Mouse (Mus musculus): ENCODE measurements around the gene Ly86.

Gene Ly86

GRCm38 (mm10) chr13:37345823-37346222 is 815 bp downstream of the Ly86 start:
- CTCF ChIA-PET: interaction anchor here in 2 of 4 experiments (0.5 to 1.1 kb wide), 2 partner anchors 47 to 1420 kb away, joined by 3 read pairs; no protein-coding TSS in a partner anchor
- POLR2A ChIA-PET: interaction anchor here in 1 of 4 experiments (1.1 kb wide), 1 partner anchor 11 kb away, joined by 4 read pairs; no protein-coding TSS in a partner anchor

GRCm38 (mm10) chr13:37347871-37348595 is 3.0 kb downstream of the Ly86 start:
- ChIA-PET CTCF (interaction anchor here in 1 of 4 experiments (0.5 kb wide), 1 partner anchor 745 kb away, joined by 4 read pairs; no protein-coding TSS in a partner anchor), POLR2A (interaction anchor here in 1 of 4 experiments (0.6 to 1.3 kb wide), 2 partner anchors 12 to 500 kb away, joined by 3 to 5 read pairs; no protein-coding TSS in a partner anchor)

- ChIA-PET POLR2A (no interaction called here), CTCF (interaction anchor here in 1 of 4 experiments (0.6 kb wide), 1 partner anchor 990 kb away, joined by 5 read pairs; no protein-coding TSS in a partner anchor)
Measured at GRCm38 (mm10) chr13:37349051-37349450, 4.0 kb downstream of the Ly86 start.

- CTCF ChIA-PET: no interaction called here
- POLR2A ChIA-PET: no interaction called here
Measured at GRCm38 (mm10) chr13:37353016-37353415, 8.0 kb downstream of the Ly86 start.

- ChIA-PET POLR2A (no interaction called here), CTCF (no interaction called here)
Measured at GRCm38 (mm10) chr13:37353868-37354267, 8.9 kb downstream of the Ly86 start.

GRCm38 (mm10) chr13:37354432-37354831 is 9.4 kb downstream of the Ly86 start:
- CTCF ChIA-PET: no interaction called here
- POLR2A ChIA-PET: no interaction called here

GRCm38 (mm10) chr13:37355642-37356331 is 10.8 kb downstream of the Ly86 start:
- CTCF ChIA-PET: no interaction called here
- POLR2A ChIA-PET: interaction anchor here in 2 of 4 experiments (0.6 to 1.8 kb wide), 2 partner anchors 10 to 318 kb away, joined by 3 to 4 read pairs; partner anchors contain the start of gene Ly86 (in 1 of the 2)

GRCm38 (mm10) chr13:37356549-37356948 is 11.5 kb downstream of the Ly86 start:
- ChIA-PET CTCF (no interaction called here), POLR2A (interaction anchor here in 2 of 4 experiments (0.6 to 1.8 kb wide), 2 partner anchors 11 to 317 kb away, joined by 3 to 4 read pairs; partner anchors contain the start of gene Ly86 (in 1 of the 2))

GRCm38 (mm10) chr13:37358112-37358511 is 13.1 kb downstream of the Ly86 start:
- ChIA-PET CTCF (no interaction called here), POLR2A (interaction anchor here in 1 of 4 experiments (1.0 to 1.1 kb wide), 2 partner anchors 9 to 73 kb away, joined by 3 to 4 read pairs; no protein-coding TSS in a partner anchor)

GRCm38 (mm10) chr13:37361249-37361648 is 16.2 kb downstream of the Ly86 start:
- POLR2A ChIA-PET: interaction anchor here in 1 of 4 experiments (1.8 kb wide), 1 partner anchor 13 kb away, joined by 5 read pairs; no protein-coding TSS in a partner anchor
- CTCF ChIA-PET: no interaction called here

GRCm38 (mm10) chr13:37364351-37364750 is 19.3 kb downstream of the Ly86 start:
- CTCF ChIA-PET: no interaction called here
- POLR2A ChIA-PET: no interaction called here

GRCm38 (mm10) chr13:37376411-37376810 is 31.4 kb downstream of the Ly86 start:
- ChIA-PET POLR2A (no interaction called here), CTCF (no interaction called here)

- ChIA-PET CTCF (no interaction called here), POLR2A (interaction anchor here in 2 of 4 experiments (0.6 kb wide), 2 partner anchors 572 to 1287 kb away, joined by 3 to 4 read pairs; no protein-coding TSS in a partner anchor)
Measured at GRCm38 (mm10) chr13:37388222-37389202, 43.5 kb downstream of the Ly86 start.

GRCm38 (mm10) chr13:37389296-37389695 is 44.3 kb downstream of the Ly86 start:
- ChIA-PET POLR2A (interaction anchor here in 1 of 4 experiments (0.6 kb wide), 1 partner anchor 1287 kb away, joined by 3 read pairs; no protein-coding TSS in a partner anchor), CTCF (no interaction called here)

- CTCF ChIA-PET: no interaction called here
- POLR2A ChIA-PET: interaction anchor here in 1 of 4 experiments (0.6 kb wide), 1 partner anchor 258 kb away, joined by 3 read pairs; no protein-coding TSS in a partner anchor
Measured at GRCm38 (mm10) chr13:37398791-37399190, 53.8 kb downstream of the Ly86 start.

GRCm38 (mm10) chr13:37399340-37399739 is 54.3 kb downstream of the Ly86 start:
- CTCF ChIA-PET: no interaction called here
- POLR2A ChIA-PET: interaction anchor here in 1 of 4 experiments (0.6 to 0.7 kb wide), 2 partner anchors 30 to 257 kb away, joined by 3 read pairs; no protein-coding TSS in a partner anchor

GRCm38 (mm10) chr13:37402421-37402820 is 57.4 kb downstream of the Ly86 start:
- CTCF ChIA-PET: no interaction called here
- POLR2A ChIA-PET: interaction anchor here in 2 of 4 experiments (0.6 kb wide), 2 partner anchors 11 to 17 kb away, joined by 3 to 4 read pairs; no protein-coding TSS in a partner anchor

GRCm38 (mm10) chr13:37403708-37404107 is 58.7 kb downstream of the Ly86 start:
- POLR2A ChIA-PET: interaction anchor here in 1 of 4 experiments (0.9 kb wide), 1 partner anchor 287 kb away, joined by 3 read pairs; no protein-coding TSS in a partner anchor
- CTCF ChIA-PET: no interaction called here

GRCm38 (mm10) chr13:37415696-37416095 is 70.7 kb downstream of the Ly86 start:
- ChIA-PET CTCF (no interaction called here), POLR2A (interaction anchor here in 2 of 4 experiments (0.6 kb wide), 2 partner anchors 18 to 272 kb away, joined by 3 read pairs; no protein-coding TSS in a partner anchor)
